Mouse (Mus musculus) kidney, adult 2 months (tissue): ENCODE measurements at regions not wholly inside any gene's neighbourhood (a gene's known extent, or its start where the extent isn't known, plus 50 kb on each side); places are given as distances from the start of the nearest gene placed in this dataset.

Experiments used
- CTCF ChIP-seq: fragments of 200-500 bp; conservative IDR thresholded peaks from 2 replicates; pipeline ENCODE4 v1.5.1; 2011; ENCODE audit warnings: low read depth, mild to moderate bottlenecking, control low read depth, low read length, moderate library complexity, mixed read lengths; ENCODE audit not compliant: insufficient read depth, insufficient read length
- POLR2A ChIP-seq: fragments of 200-500 bp; IDR thresholded peaks from one replicate; pipeline ENCODE4 v1.6.1; 2011; ENCODE audit warnings: low read depth, low read length, control low read depth

DNA sequence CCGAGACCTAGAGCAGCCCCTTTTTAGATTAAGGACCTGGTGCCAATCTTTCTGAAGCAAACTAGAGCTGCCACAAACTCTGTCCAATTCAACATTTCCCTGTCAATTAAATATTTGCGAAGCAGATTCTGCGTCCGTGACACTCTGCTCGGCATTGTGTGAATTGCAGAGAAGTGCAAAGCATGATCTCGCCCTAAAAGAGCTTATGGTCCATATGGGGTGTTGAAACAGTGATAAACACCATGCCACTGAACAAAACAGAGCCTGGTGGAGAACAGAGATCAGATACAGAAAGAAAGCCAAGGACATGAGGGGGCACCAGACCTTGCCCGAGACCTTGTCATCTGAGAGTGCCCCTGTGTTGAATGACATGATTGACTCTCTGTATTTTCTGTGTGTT is 167.2 kb upstream of the Zfp703 start:
- TF ChIP-seq POLR2A (no peak), CTCF (no peak)
